Mouse (Mus musculus): ENCODE measurements around the gene Erbb4.

GRCm38 (mm10) chr1:69093052-69093451 is 14.8 kb downstream of the Erbb4 start:
- TF ChIP-seq POLR2A (IDR thresholded peaks at IDR 0.05; ENCODE audit: insufficient read length, low read depth) (no peak), TCF12 (IDR thresholded peaks at IDR 0.05; ENCODE audit: insufficient read depth, poor library complexity, severe bottlenecking) (no peak), USF1 (IDR thresholded peaks at IDR 0.05; ENCODE audit: low read depth) (no peak), MYOG (IDR thresholded peaks at IDR 0.05; ENCODE audit: control insufficient read depth in 1 of 3, insufficient read depth in 1 of 3, insufficient read length in 2 of 3, low read depth in 2 of 3) (peak in 1 of 3 experiments; percentile 8), CEBPB (IDR thresholded peaks at IDR 0.05; ENCODE audit: insufficient read depth, poor library complexity, severe bottlenecking) (no peak), TCF3 (IDR thresholded peaks at IDR 0.05; ENCODE audit: insufficient read length, low read depth) (no peak)
